Mouse (Mus musculus) liver, postnatal 0 days (tissue): Measurements from ENCODE around the gene Trim25.

Experiments used
- CTCF ChIP-seq: sonication (generic); IDR thresholded peaks from 2 replicates; pipeline ENCODE4 v1.5.1; 2016; ENCODE audit warnings: antibody characterized with exemption, low read depth
- EP300 ChIP-seq: IDR thresholded peaks from 2 replicates; pipeline ENCODE4 v1.6.1; 2016; ENCODE audit warnings: antibody characterized with exemption, low read depth, mild to moderate bottlenecking

DNA sequence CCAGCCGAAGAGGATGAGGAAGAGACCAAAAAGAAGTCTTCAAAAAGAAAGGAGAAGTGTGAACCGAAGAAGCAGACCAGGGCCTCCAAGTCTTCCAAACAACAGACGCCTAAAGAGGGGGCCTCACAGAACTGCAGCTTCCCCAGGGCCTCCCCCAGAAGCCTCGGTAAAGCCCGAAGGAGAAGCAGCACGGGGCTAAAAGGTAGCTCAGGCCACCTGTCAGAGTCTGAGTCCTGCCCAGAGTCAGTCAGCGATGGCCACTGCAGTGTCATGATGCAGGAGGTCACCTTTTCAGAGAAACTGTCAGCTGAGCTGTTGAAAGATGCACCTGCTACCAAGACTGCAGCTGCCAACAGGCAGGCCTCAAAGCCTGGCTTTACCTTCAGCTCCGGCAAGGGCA is 17.8 kb upstream of the Trim25 start:
- TF ChIP-seq CTCF, result no peak
- TF ChIP-seq EP300, result no peak
